Mouse (Mus musculus) megakaryocyte, embryonic 14.5 days (primary cell): ENCODE measurements around the gene H2afx.

Source experiments
- FLI1 ChIP-seq: IDR thresholded peaks from 2 replicates; pipeline ENCODE4 v1.6.1; 2012; ENCODE audit warnings: low read length, inconsistent platforms, mixed read lengths
- GATA1 ChIP-seq: IDR thresholded peaks from 3 replicates; pipeline ENCODE4 v1.6.1; 2012; ENCODE audit warnings: mixed read lengths, low read length, inconsistent platforms, borderline replicate concordance

GRCm38 (mm10) chr9:44342173-44342572 is 7.7 kb downstream of the H2afx start:
- TF ChIP-seq GATA1 (no peak), FLI1 (no peak)
